Mouse (Mus musculus) midbrain, embryonic 11.5 days (tissue): ENCODE data around the gene Slc6a11. TPM values are rescaled to one million over a fixed set of nuclear protein-coding genes. Genes with fewer than 3 reads are reported as not detected.
A peak's percentile ranks its signal among the peaks of the same experiment; 100 is the strongest.

Source experiments
- ATAC-seq: fragments of 200-750 bp; cut with Nextera tagmentation; 2 replicates; pipeline ENCODE4 v1.8.0; 2017; ENCODE audit warnings: moderate TSS enrichment, moderate library complexity; ENCODE audit not compliant: low FRiP score
- DNase-seq: peaks from one replicate; pipeline ENCODE4 v3.0.0; 2015; ENCODE audit warnings: low spot score; ENCODE audit errors: missing footprints
- H3K27ac ChIP-seq: fragments of 300-500 bp; sonication (generic); 2 replicates; pipeline ENCODE4 v1.5.1; 2014; ENCODE audit warnings: low read depth, low read length
- H3K27me3 ChIP-seq: fragments of 300-500 bp; sonication (generic); 2 replicates; pipeline ENCODE4 v1.6.1; 2014; ENCODE audit warnings: mild to moderate bottlenecking, low read length, moderate library complexity, mixed read lengths; ENCODE audit not compliant: control insufficient read depth, insufficient read depth
- H3K36me3 ChIP-seq: fragments of 300-500 bp; sonication (generic); 2 replicates; pipeline ENCODE4 v1.6.1; 2014; ENCODE audit warnings: mild to moderate bottlenecking, low read length, moderate library complexity, mixed read lengths; ENCODE audit not compliant: control insufficient read depth, insufficient read depth
- H3K4me1 ChIP-seq: fragments of 300-500 bp; sonication (generic); 2 replicates; pipeline ENCODE4 v1.6.1; 2014; ENCODE audit warnings: low read length; ENCODE audit not compliant: control insufficient read depth, insufficient read depth
- H3K4me2 ChIP-seq: fragments of 300-500 bp; sonication (generic); 2 replicates; pipeline ENCODE4 v1.6.1; 2014; ENCODE audit warnings: mild to moderate bottlenecking, moderate library complexity
- H3K4me3 ChIP-seq: fragments of 300-500 bp; sonication (generic); 2 replicates; pipeline ENCODE4 v1.5.1; 2014; ENCODE audit warnings: low read depth, low read length
- H3K9ac ChIP-seq: fragments of 300-500 bp; sonication (generic); 2 replicates; pipeline ENCODE4 v1.6.1; 2014; ENCODE audit warnings: low read length
- H3K9me3 ChIP-seq: fragments of 300-500 bp; sonication (generic); 2 replicates; pipeline ENCODE4 v1.6.1; 2016; ENCODE audit warnings: low read length; ENCODE audit not compliant: control insufficient read depth
- WGBS: fragments of 180-500 bp; shearing (Covaris S2); extraction: QIAGEN DNeasy Blood & Tissue Kit; methylation state at CpG from one replicate; pipeline ENCODE4 v1.1.7; 2014; 5-methylcytosine and 5-hydroxymethylcytosine counted together
- polyA plus RNA-seq: library from polyadenylated mRNA; unstranded; fragments of >200 nt; fragmentation: Nextera tagmentation; extraction: Ambion mirVana; gene quantifications from 2 replicates; pipeline ENCODE4 v1.2.1, GENCODE M21; 2014

Slc6a11 gene
- polyA plus RNA-seq, 1 experiment from 2014 or later = 0.89 TPM

- H3K4me1 ChIP-seq = no peaks in the 10 kb centered on the region
- no peak overlapping the region for H3K27ac ChIP-seq
- no peaks in the 10 kb centered on the region; the same call in 1 of the 2 replicates for H3K27me3 ChIP-seq
- H3K4me2 ChIP-seq = no peak overlapping the region
- DNase-seq (no peak), ATAC-seq (no peak)
- 83% methylated on average over 11 of the region's 11 CpGs for WGBS
- H3K4me3 ChIP-seq = no peak overlapping the region
- H3K36me3 ChIP-seq = no peaks in the 10 kb centered on the region
- H3K9ac ChIP-seq = no peak overlapping the region
- no peaks in the 10 kb centered on the region for H3K9me3 ChIP-seq
Observed at GRCm38 (mm10) chr6:114245665-114246064, 114.6 kb downstream of the Slc6a11 start.

DNA sequence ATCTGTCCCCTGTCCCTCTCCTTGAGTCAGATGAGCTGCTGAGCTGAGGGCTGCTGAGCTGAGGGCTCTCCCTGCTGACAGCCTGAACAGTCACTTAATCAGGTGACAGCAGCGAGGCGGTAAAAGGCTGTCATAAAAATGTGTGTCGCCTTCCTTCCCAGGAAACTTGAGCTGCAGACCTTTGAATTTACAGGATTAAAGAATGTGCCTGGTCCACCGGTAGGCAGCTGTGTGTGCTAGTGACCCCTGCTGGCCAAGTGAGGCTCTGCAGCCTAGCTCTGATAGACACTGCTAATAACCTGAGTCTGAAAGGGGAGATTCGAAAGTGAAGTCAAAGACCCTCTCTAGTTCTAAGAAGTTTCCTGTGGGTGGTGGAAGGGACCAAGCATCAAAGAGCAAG is 119.3 kb downstream of the Slc6a11 start:
- Histone ChIP-seq H3K27ac (no peak overlapping the region), H3K36me3 (no peaks in the 10 kb centered on the region), H3K27me3 (no peaks in the 10 kb centered on the region), H3K9me3 (no peaks in the 10 kb centered on the region), H3K4me3 (no peak overlapping the region), H3K4me1 (no peaks in the 10 kb centered on the region), H3K4me2 (no peak overlapping the region), H3K9ac (no peak overlapping the region)
- 7% methylated on average over 5 of the region's 5 CpGs for WGBS
- ATAC-seq = peak; percentile 50; the same call in 1 of the 2 replicates
- peak; percentile 98 for DNase-seq

DNA sequence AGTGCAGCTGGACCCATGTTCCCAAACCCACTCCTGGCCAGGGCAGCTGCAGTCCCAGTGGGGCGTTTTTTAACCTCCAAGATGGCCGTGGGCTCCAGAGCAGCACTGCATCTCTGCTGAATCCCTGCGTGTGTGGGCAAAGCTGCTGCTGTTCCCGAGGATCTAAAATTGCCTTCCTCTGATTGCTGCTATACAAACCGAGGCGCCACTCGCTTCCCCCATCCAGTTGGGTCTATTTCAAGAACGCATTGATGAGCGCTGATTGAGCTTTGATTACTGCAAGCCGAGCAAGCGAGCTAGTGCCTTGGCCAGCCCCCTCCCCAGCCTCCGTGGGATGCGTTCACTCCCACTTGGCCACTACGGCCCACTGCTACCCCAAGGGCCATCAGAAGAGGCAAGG is 123.9 kb downstream of the Slc6a11 start:
- WGBS = 86% methylated on average over 14 of the region's 14 CpGs
- no peak overlapping the region for H3K27ac ChIP-seq

GRCm38 (mm10) chr6:114257762-114258361 is 126.8 kb downstream of the Slc6a11 start:
- Histone ChIP-seq H3K9me3 (no peaks in the 10 kb centered on the region), H3K4me2 (no peak overlapping the region), H3K4me3 (no peak overlapping the region), H3K27me3 (no peaks in the 10 kb centered on the region), H3K9ac (no peak overlapping the region), H3K27ac (no peak overlapping the region), H3K4me1 (peaks cover 3% of the 10 kb centered on the region; the same call in 1 of the 2 replicates), H3K36me3 (no peaks in the 10 kb centered on the region)
- ATAC-seq (no peak), DNase-seq (no peak)
- 96% methylated on average over 1 of the region's 1 CpGs for WGBS

More for the DNA sequence above, 123.9 kb downstream of the Slc6a11 start:
- Histone ChIP-seq H3K4me2 (no peak overlapping the region), H3K9me3 (no peaks in the 10 kb centered on the region), H3K36me3 (no peaks in the 10 kb centered on the region), H3K4me1 (peaks cover 3% of the 10 kb centered on the region; the same call in 1 of the 2 replicates), H3K27me3 (no peaks in the 10 kb centered on the region), H3K9ac (no peak overlapping the region), H3K4me3 (no peak overlapping the region)
- no peak for DNase-seq
- ATAC-seq = no peak

DNA sequence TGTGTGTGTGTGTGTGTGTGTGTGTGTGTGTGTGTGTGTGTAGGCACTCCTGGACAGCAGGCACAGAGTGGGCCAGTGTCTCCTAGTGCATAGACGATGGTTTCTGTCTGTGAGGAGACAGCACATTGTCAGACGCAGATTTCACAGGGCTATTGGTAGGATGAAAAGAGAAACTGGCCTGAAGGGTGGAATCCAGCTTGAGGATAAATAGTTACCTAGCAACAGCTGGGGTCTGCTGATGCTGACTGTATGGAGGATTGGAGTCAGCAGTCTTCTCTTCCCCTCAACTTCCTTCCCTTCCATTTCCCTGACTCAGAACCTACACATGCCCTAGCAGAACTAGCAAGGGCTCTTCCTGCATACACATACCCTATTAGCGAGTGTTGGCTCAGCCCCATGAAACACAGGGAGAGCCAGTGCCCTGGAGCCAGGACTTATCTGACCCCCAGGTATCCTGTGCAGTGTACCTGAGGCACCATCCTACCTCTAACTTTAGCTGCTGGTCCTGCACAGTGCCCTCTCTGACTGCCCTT is 127.7 kb downstream of the Slc6a11 start:
- H3K9me3 ChIP-seq = no peaks in the 10 kb centered on the region
- H3K4me3 ChIP-seq = no peak overlapping the region
- 36% methylated on average over 3 of the region's 3 CpGs for WGBS
- DNase-seq = no peak
- no peak overlapping the region for H3K9ac ChIP-seq
- peaks cover 3% of the 10 kb centered on the region; the same call in 1 of the 2 replicates for H3K4me1 ChIP-seq
- no peak overlapping the region for H3K4me2 ChIP-seq
- no peaks in the 10 kb centered on the region for H3K27me3 ChIP-seq
- no peaks in the 10 kb centered on the region for H3K36me3 ChIP-seq
- no peak overlapping the region for H3K27ac ChIP-seq
- ATAC-seq = no peak

- H3K4me1 ChIP-seq = peaks cover 3% of the 10 kb centered on the region; the same call in 1 of the 2 replicates
- H3K36me3 ChIP-seq = no peaks in the 10 kb centered on the region
- no peak overlapping the region for H3K4me2 ChIP-seq
- no peaks in the 10 kb centered on the region for H3K9me3 ChIP-seq
- no peak for ATAC-seq
- DNase-seq = no peak
- H3K27me3 ChIP-seq = no peaks in the 10 kb centered on the region
- H3K9ac ChIP-seq = no peak overlapping the region
- H3K27ac ChIP-seq = no peak overlapping the region
- H3K4me3 ChIP-seq = no peak overlapping the region
- WGBS = 63% methylated on average over 6 of the region's 6 CpGs
Observed at GRCm38 (mm10) chr6:114261609-114262008, 130.6 kb downstream of the Slc6a11 start.

DNA sequence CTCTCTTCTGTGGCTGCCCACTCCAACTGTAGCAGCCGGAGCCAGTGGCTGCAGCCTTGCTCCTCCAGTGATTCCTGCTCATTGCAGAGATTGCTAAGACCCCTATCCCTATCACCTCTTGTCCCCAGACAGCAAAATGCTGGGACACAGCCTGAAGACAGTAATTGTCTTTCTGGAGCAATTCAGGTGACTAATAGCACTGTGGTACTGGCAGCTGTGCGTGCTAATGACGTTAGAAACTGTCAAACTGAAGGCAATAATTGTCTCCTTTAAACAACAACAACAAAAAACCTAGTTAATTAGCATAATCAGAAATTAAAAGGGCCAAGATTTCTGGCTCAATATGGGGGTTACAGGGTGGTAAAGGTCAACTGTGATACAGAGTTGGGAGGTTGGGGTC is 133.0 kb downstream of the Slc6a11 start:
- 79% methylated on average over 3 of the region's 3 CpGs for WGBS
- ATAC-seq (no peak), DNase-seq (no peak)
- H3K4me1 ChIP-seq = no peaks in the 10 kb centered on the region
- no peak overlapping the region for H3K27ac ChIP-seq
- H3K4me3 ChIP-seq = no peak overlapping the region
- H3K4me2 ChIP-seq = no peak overlapping the region
- no peaks in the 10 kb centered on the region for H3K36me3 ChIP-seq
- no peak overlapping the region for H3K9ac ChIP-seq
- no peaks in the 10 kb centered on the region for H3K27me3 ChIP-seq
- no peaks in the 10 kb centered on the region for H3K9me3 ChIP-seq

DNA sequence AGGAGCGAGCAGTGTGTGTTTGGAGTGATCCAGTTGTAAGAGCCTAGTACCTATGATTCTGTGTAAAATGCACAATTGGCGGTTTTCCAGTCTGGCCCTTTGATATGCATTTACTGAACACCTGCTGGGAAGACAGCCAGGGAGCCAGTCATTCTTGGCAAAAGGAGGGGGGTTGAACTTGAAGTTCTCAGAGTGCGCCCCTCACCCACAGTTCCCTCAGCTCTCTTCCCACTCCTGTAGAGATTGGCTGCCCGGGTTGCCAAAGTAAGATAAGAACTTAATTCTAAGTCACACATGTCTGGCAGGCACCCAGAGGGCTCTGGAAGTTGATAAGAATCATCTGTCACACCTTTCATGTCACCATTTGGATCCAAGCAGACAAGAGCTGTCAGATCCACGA is 133.4 kb downstream of the Slc6a11 start:
- H3K9me3 ChIP-seq = no peaks in the 10 kb centered on the region
- DNase-seq = no peak
- ATAC-seq = no peak

GRCm38 (mm10) chr6:114266273-114266672 is 135.2 kb downstream of the Slc6a11 start:
- Histone ChIP-seq H3K4me2 (no peak overlapping the region), H3K36me3 (no peaks in the 10 kb centered on the region), H3K27me3 (no peaks in the 10 kb centered on the region), H3K9me3 (no peaks in the 10 kb centered on the region), H3K4me1 (no peaks in the 10 kb centered on the region), H3K4me3 (no peak overlapping the region), H3K27ac (no peak overlapping the region), H3K9ac (no peak overlapping the region)
- DNase-seq (no peak), ATAC-seq (no peak)

More for the DNA sequence above, 133.4 kb downstream of the Slc6a11 start:
- Histone ChIP-seq H3K27ac (no peak overlapping the region), H3K4me2 (no peak overlapping the region), H3K27me3 (no peaks in the 10 kb centered on the region), H3K36me3 (no peaks in the 10 kb centered on the region), H3K4me3 (no peak overlapping the region), H3K9ac (no peak overlapping the region), H3K4me1 (no peaks in the 10 kb centered on the region)
- 66% methylated on average over 5 of the region's 5 CpGs for WGBS
